Mouse (Mus musculus) heart, adult 18-20 months (tissue): ENCODE measurements around the gene Gtf2ird1. TPM values are rescaled to one million over a fixed set of nuclear protein-coding genes. Genes with fewer than 3 reads are reported as not detected.
A peak's percentile ranks its signal among the peaks of the same experiment; 100 is the strongest.
"Not testable (repeated sequence)": the region's sequence is repeated elsewhere in the genome, so short reads cannot be mapped to it uniquely, and the experiment has no call there.

Source experiments
- DNase-seq, 2 experiments: peaks; one replicate each; pipeline ENCODE4 v3.0.0; 2021 to 2022; ENCODE audit warnings: mixed read lengths in 1 of 2
- total RNA-seq, 2 experiments: library from RNA; stranded (reverse); gene quantifications; 2 replicates each; pipeline ENCODE4 v1.2.3; 2021

Gtf2ird1 gene
- total RNA-seq, 2 experiments from 2014 or later: 18.2 to 20.5 TPM

GRCm38 (mm10) chr5:134343530-134343929, 113.0 kb downstream of the Gtf2ird1 start:
- DNase-seq: not testable (repeated sequence)

GRCm38 (mm10) chr5:134342503-134343205, 113.9 kb downstream of the Gtf2ird1 start:
- DNase-seq: peak; percentile 26 to 55

DNA sequence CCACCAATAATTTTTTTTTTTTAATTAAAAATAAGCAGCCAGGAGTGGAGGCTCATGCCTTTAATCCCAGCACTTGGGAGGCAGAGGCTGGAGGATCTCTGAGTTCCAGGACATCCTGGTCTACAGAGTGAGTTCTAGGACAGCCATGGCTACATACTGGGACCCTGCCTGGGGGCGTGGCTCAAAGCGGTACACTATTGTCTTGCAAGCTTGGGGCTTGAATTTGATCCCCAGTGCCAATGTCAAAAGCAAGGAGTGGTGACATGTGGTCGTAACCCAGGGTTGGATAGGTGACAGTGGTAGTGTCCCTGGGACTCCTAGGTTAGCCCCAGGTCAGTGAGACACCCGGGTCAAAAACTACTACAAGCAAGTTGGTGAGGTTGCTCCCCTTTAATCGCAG, 114.8 kb downstream of the Gtf2ird1 start:
- DNase-seq: no peak

DNA sequence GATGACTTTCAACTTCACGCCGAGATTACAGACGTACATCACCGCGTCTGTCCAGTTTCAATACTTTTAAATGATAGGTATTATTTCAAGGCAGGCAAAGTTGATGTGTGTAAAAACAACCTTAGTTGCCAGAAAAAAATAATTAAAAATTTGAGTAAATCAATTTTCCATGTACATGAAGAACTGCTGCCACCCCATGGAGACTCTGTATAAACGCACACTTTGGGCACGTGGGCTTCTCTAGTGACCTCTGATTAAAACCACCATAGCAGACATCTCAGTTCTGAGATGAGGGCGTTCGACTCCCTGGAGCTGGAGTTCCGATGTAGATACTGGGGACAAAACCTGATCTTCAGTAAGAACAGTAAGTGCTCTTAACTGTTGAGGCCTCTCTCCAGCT, 115.2 kb downstream of the Gtf2ird1 start:
- DNase-seq: peak in 1 of 2 experiments; percentile 21

DNA sequence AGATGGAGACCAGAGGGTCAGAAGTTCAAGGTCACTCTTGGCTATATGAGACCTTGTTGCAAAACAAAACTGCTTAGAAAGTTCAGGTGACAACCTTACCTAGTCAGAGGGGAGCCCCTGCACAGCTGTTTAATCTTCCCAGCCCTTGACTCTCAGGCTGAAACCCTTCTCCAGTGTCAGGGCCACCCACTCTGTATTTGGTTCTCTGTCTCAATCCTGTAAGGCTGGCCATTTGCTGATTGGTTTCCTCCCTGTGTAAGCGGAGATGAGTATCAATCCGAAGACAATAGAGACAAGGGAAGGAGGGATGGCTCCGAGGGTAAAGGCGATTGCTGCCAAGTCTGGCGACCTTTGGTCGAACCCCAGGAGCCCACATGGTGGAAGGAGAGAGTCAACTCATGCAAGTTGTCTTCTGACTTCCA, 116.4 kb downstream of the Gtf2ird1 start:
- no peak for DNase-seq

DNA sequence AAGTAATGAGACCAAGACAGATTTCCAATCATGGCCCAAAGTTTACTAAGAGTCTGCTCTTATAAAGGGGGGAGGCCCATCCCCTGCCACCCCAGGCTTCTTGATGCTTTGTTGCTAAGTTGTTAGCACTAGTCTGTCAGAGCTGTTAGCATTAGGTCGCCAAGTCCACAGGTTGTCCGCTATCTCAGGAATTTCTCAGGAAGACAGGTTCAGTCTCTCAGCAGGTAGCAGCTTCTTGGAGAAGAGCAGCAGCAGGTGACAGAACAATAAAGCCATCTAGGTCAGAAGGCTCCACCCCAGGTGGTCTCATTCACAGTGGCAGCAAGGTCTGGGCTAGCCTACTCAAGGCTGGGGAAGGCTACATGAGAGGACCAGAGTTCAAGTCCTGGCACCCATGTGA, 119.5 kb downstream of the Gtf2ird1 start:
- DNase-seq: not testable (repeated sequence)

DNA sequence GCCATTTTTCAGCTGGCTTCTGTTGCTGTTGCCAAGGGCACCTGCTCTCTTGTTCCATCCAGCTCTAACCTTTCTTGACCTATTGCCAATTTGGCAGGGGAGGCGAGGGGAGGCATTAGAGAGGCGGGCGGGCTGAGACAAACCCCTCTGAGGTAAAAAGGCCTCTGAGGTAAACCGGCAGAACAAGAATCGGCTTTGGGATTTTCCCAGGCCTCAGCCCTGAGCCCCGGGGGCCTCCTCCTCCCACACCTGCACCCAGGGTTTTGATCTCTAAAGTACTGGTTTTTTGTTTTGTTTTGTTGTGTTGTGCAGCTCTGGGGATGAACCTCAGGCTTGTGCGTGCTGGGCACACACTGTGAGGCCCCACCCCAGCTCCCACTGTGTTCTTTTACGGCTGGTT, 123.8 kb downstream of the Gtf2ird1 start:
- DNase-seq: no peak

DNA sequence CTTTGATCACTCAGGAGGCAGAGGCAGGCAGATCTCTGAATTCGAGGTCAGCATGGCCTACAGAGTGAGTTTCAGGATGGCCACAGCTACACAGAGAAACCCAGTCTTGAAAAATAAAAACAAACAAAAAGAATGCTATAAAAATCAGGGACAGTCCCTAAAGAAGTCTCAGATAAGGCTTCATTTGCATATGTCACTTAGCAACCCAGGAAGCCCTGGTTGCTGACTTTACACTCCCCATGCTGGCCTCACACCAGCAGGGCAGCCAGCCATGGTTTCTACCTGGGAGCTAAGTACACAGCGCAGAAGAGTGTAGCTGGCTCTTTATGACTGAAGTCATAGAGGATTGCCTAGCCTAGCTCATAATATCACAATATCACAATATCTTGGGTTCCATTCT, 126.4 kb downstream of the Gtf2ird1 start:
- no peak for DNase-seq

DNA sequence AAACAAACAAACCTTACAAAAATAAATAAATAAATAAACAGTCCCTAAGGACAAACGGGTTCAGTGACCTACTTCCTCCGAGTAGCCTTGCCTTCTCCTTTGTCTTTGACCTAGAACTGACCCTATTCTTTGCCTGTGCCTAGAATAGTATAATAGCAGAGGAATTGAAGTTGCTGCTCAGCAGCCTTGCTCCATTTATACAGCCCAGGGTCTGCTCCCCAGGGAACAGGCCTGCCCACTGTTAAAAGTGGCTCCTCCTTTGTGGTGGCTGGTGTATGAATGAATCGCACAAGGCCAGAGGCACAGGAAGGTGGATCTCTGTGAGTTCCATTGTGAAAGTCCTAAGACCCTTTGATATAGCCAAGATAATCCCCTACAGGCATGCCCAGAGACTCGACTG, 127.2 kb downstream of the Gtf2ird1 start:
- no peak for DNase-seq

- no peak for DNase-seq
Measured at GRCm38 (mm10) chr5:134328482-134329001, 128.0 kb downstream of the Gtf2ird1 start.

DNA sequence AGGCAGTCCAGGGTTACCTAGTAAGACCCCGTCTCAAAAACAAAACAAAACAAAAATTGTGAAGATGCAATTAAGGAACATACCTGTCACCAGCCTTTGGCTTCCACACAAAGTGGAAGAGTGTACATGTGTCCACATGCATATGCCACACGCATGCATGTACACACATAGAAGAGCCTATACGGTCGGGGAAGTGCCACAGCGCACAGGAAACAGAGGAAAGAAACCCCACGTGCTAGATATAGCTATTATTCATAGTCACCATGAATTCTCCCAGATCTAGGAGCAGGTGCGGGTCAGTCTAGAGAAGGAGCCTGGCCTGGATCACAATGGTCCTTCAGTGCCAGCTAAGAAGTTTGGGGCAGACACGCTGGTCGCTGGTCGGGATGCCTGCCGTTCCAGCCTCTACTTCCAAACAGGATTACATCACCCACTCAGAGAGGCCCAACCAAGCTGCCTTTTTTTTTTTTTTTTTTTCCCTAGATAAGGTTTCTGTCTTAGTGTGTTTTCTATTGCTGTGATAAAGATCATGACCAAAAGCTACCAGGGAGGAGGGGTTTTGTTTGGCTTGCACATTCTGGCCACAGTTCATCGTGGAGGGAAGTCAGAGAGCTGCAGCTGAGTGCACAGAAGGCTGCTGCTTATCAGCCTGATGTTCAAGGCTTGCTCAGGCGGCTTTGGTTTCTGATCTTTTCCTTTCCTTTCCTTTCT, 130.5 kb downstream of the Gtf2ird1 start:
- no peak for DNase-seq

DNA sequence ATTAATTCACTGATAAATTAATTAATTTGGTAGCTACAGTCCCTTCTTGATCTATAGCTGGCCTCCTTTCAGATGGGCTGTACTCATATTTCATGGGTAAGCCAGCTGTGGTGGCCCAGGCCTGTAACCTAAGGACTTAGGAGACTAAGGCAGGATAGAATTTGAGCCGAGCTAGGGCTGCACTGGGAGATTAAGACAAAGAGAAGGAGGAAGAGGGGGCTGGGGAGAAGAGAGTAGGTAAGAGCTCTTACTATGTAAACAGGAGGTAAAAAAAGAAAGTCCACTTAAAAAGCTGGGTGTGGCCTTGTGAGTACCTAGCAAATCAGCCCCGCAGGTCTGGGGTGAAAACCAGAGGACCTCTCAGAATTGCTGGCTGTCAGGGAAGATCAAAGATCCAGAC, 132.6 kb downstream of the Gtf2ird1 start:
- no peak for DNase-seq

GRCm38 (mm10) chr5:134323311-134323710, 133.2 kb downstream of the Gtf2ird1 start:
- DNase-seq: no peak

GRCm38 (mm10) chr5:134322355-134322754, 134.2 kb downstream of the Gtf2ird1 start:
- DNase-seq: no peak

DNA sequence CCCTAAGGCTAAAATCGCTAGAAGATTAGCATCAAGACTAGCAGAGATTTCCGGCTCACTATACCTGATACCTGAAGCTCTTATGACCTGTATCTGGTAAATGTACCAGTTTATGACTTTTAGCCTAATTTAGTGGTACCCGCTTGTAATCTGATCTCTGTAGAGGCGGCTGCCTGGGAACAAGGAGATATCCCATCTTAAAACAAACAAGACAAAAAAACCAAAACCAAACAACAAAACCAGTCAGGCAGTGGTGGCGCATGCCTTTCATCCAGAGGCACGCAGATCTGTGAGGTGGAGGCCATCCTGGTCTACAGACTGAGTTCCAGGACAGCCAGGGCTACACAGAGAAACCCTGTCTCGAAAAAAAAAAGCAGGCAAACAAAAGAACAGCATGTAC, 134.8 kb downstream of the Gtf2ird1 start:
- DNase-seq: no peak

GRCm38 (mm10) chr5:134318903-134319302, 137.6 kb downstream of the Gtf2ird1 start:
- no peak for DNase-seq

GRCm38 (mm10) chr5:134316721-134317120, 139.8 kb downstream of the Gtf2ird1 start:
- DNase-seq: no peak

- DNase-seq: peak; percentile 65 to 78
Measured at GRCm38 (mm10) chr5:134315623-134316350, 140.7 kb downstream of the Gtf2ird1 start.

DNA sequence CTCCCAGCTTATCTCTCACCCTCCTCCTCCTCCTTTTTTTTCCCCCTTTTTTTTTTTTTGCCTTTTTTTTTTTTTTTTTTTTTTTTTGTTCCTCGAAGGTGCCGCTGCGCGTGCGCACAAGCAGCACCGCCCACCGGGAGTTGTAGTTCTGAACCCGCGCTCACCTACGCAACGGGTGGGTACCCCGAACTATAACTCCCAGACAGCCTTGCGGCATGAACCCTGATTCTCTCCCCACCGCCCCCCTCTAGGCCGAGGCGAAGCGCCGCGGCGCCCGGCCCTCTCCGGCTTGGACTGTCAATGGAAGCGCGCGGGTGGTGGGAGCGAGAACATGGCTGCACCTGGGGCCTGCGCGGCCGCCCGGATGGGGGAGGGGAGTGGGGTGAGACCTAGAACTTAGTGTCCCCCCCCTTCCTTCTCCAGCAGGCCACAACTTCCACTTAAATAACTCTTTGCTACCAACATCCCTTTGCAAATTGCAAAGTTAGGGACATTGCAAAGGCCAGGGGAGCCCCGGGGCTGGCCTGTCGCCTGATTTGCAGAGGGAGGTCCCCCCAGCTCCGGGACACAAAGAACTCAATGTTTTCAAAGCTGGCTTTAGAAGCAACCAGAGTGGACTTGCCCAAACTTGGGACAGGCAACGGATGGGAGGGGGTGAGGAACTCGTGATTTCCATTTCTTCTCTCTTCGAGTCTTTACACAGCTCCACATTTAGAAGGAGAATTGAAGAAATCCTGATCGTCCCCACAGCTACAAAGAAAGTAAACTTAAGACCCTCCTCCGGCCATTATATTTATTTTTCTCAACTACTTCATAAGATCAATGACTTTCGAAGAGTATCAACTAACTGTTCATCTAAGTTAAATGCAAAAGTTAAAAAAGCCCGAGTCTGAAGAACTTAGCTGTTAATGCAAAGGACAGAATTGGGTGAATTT, 141.6 kb downstream of the Gtf2ird1 start, which contains the start of gene Gtf2i:
TSS of gene Gtf2i (minus strand) at position 73 of the 935 bp plus-strand sequence.
- peak; percentile 94 to 98 for DNase-seq

DNA sequence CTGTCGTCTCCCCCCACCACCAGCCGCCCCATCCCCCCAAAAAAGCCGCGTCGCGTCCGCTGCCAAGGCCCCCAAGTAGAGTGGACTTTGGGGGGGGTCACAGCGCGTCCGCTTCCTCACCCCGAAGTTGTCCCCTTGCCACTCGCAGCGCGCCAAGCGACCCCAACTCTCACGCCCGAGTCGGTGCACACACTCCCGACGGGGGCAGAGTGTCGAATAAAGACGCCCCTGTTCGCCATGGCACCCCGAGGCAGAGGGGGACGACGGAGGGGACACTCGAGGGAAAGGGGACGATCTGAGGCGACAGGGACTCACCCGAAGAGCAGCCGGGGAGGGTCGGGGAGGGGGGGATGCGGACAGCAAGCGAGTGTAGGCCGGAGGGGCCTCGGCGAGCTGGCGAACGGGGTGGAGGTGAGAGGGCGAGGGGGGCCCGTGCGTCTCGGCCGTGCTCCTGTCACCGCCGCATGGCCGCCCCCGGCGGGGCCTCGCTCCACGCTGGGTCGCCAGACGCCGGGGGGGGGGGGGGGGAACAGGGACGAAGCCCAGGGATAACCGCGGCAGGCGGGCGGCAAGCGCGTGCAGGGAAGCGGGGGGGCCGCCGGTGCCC, 142.3 kb downstream of the Gtf2ird1 start:
- DNase-seq: peak in 1 of 2 experiments; percentile 78

- peak; percentile 95 to 97 for DNase-seq
Measured at GRCm38 (mm10) chr5:134313451-134314067, 143.0 kb downstream of the Gtf2ird1 start.
